Mouse (Mus musculus): ENCODE measurements at regions not wholly inside any gene's neighbourhood (a gene's known extent, or its start where the extent isn't known, plus 50 kb on each side); places are given as distances from the start of the nearest gene placed in this dataset.

GRCm38 (mm10) chrX:35791273-35791672 is 97.4 kb upstream of the Dock11 start:
- intact Hi-C loops (cut with DNase I) = no loop called here
- DNase-seq = no peak

GRCm38 (mm10) chrX:35813206-35813605 is 75.4 kb upstream of the Dock11 start:
- DNase-seq = peak; percentile 12 to 41
- intact Hi-C loops (cut with DNase I) = no loop called here

GRCm38 (mm10) chrX:35834411-35834810 is 54.2 kb upstream of the Dock11 start:
- intact Hi-C loops (cut with DNase I) = loop anchor here (1.0 to 10.0 kb wide), 2 partner anchors 163 to 350 kb away; no protein-coding TSS in a partner anchor
- DNase-seq = peak; percentile 5 to 44

GRCm38 (mm10) chrX:35838064-35838463 is 50.6 kb upstream of the Dock11 start:
- intact Hi-C loops (cut with DNase I) = loop anchor here (10.0 kb wide), 1 partner anchor 347 kb away; no protein-coding TSS in a partner anchor
- no peak for DNase-seq

All from heart, postnatal 14 days (tissue).